In genomic region chr15:90624201-90624600, GRCm38 (mm10) we compare ENCODE assay signal across 22 mouse cellular contexts. TPM values are rescaled to one million over a fixed set of nuclear protein-coding genes. Genes with fewer than 3 reads are reported as not detected.
"Had no signal": no experiment of that assay in that cellular context is flagged by ENCODE, and none has a peak within 500 bp of the region (broad histone marks: within the 10 kb centered on the region; RNA-seq: fewer than 3 reads in every experiment).

No protein-coding gene starts in this region.

- H3K4me1 ChIP-seq: kidney, embryonic 15.5 days; liver, embryonic 12.5 days; liver, embryonic 15.5 days; lung, embryonic 15.5 days; megakaryocyte, embryonic 14.5 days; midbrain, embryonic 10.5 days; midbrain, embryonic 13.5 days; neural tube, embryonic 13.5 days had no signal

- DNase-seq: kidney, adult 8-10 months; kidney, postnatal 14 days; kidney, postnatal 4 days; left cerebral cortex, postnatal 4 days; lung, adult 18-20 months; lung, postnatal 10 days; lung, postnatal 36 days; thymus, adult 2 months; thymus, postnatal 14 days; thymus, postnatal 4 days had no signal

- H3K27ac ChIP-seq: kidney, embryonic 15.5 days; liver, embryonic 12.5 days; liver, embryonic 15.5 days; lung, embryonic 15.5 days; midbrain, embryonic 10.5 days; midbrain, embryonic 13.5 days; neural tube, embryonic 13.5 days; stomach, postnatal 0 days had no signal

- H3K4me3 ChIP-seq: kidney, embryonic 15.5 days; liver, embryonic 12.5 days; liver, embryonic 15.5 days; lung, embryonic 15.5 days; megakaryocyte, embryonic 14.5 days; midbrain, embryonic 10.5 days; midbrain, embryonic 13.5 days; myocyte; neural tube, embryonic 13.5 days had no signal

RNA-seq across cellular contexts. Expression of gene Cpne8, which starts 55.0 kb away (rescaled TPM):
- total RNA-seq: monocyte, adult 5-6 weeks; neutrophil, adult 5-6 weeks had no signal
